Mouse (Mus musculus) bone marrow, adult 2 months (tissue): ENCODE measurements around the gene Ptprm.

Experiments used
- CTCF ChIP-seq: fragments of 200-500 bp; IDR thresholded peaks from 2 replicates; pipeline ENCODE4 v1.5.1; 2011; ENCODE audit warnings: low read length, control low read depth; ENCODE audit not compliant: control insufficient read depth, insufficient read depth
- POLR2A ChIP-seq: fragments of 200-500 bp; IDR thresholded peaks from 2 replicates; pipeline ENCODE4 v1.6.1; 2011; ENCODE audit warnings: low read depth, mild to moderate bottlenecking, control low read depth, low read length, borderline replicate concordance; ENCODE audit not compliant: control insufficient read depth

DNA sequence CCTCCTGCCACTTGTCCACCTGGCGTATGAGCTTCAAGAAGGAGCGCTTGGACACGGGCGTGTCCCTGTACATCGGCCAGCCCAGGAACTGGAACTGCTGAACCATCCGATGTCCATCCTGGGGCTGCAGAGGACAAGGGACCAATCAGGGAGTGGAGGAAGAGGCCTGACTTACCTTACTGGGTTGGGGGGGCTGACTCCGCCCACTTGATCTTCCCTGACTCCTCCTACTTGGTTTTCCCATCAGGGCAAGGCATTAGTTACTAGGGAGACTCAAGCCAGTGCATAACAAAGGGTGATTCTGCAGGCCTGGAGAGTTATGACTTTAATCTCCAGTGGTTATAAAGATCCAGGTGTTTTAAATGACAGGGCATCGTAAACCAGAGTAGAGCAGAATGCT is 670.8 kb downstream of the Ptprm start:
- TF ChIP-seq CTCF (no peak), POLR2A (no peak)
